Mouse (Mus musculus) macrophage (primary cell): ENCODE data around the gene Gm10160. TPM values are rescaled to one million over a fixed set of nuclear protein-coding genes. Genes with fewer than 3 reads are reported as not detected.

Experiments used
- H3K27ac ChIP-seq: fragments of 350-480 bp; formaldehyde crosslinking; 2 replicates; pipeline ENCODE4 v1.9.0; 2021
- H3K36me3 ChIP-seq: fragments of 350-480 bp; formaldehyde crosslinking; 2 replicates; pipeline ENCODE4 v1.9.0; 2021; ENCODE audit errors: inconsistent target
- H3K4me3 ChIP-seq: fragments of 350-480 bp; formaldehyde crosslinking; 2 replicates; pipeline ENCODE4 v1.9.0; 2021; ENCODE audit errors: inconsistent target
- H3K79me2 ChIP-seq: fragments of 350-480 bp; formaldehyde crosslinking; 2 replicates; pipeline ENCODE4 v1.9.0; 2021; ENCODE audit errors: inconsistent target
- WGBS: methylation state at CpG from one replicate; pipeline ENCODE4 v1.1.7; 2026; ENCODE audit warnings: inconsistent platforms; ENCODE audit not compliant: missing documents; 5-methylcytosine and 5-hydroxymethylcytosine counted together
- polyA plus RNA-seq: library from polyadenylated mRNA; stranded (reverse); fragments of 250-400 nt; gene quantifications from 3 replicates; pipeline ENCODE4 v1.2.4, GENCODE M21; 2018; ENCODE audit warnings: inconsistent platforms
- total RNA-seq, 78 experiments: library from RNA; depleted of rRNA; stranded (reverse); fragments of 250-400 nt; gene quantifications; 1 replicate in 9 of 78; 2 replicates in 24 of 78; 3 replicates in 43 of 78; 4 replicates in 2 of 78; pipeline ENCODE4 v1.2.4; 2018; ENCODE audit warnings: inconsistent platforms in 56 of 78

Gm10160 gene
- not detected for total RNA-seq (2018; cell fraction: chromatin; rRNA removed)
- not detected for total RNA-seq (2018; cell fraction: cytosol; rRNA removed)
- not detected for total RNA-seq (2018; cell fraction: nucleus; rRNA removed)
- polyA plus RNA-seq: not detected in 3 replicates

DNA sequence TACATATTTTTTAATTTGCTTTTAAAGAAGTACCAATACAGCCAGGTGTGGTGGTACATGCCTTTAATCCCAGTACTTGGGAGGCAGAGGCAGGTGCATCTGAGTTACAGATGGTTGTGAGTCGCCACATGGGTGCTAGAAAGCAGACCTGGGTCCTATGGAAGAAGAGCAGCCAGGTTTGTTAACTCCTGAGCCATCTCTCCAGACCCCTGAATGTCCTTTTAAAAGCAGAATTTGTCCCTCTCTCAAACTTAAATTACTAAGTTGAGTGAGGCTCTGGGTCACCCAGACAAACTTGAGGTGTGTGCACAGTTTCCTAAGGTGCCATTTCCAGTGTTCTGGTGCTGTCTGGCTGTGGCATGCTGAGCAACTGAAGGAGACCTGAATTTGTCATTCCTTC, at the start of gene Gm10160:
Gene Gm10160 (minus strand): TSS at position 101 of the 400 bp plus-strand sequence.
- no peaks in the 10 kb centered on the region for H3K36me3 ChIP-seq
- H3K4me3 ChIP-seq: peak within 1 kb of the TSS; percentile 18
- H3K27ac ChIP-seq: peak within 1 kb of the TSS; percentile 90
- 90% methylated on average over 1 of the region's 1 CpGs for WGBS
- H3K79me2 ChIP-seq: peaks cover 5% of the 10 kb centered on the region; the same call in 1 of the 2 replicates

DNA sequence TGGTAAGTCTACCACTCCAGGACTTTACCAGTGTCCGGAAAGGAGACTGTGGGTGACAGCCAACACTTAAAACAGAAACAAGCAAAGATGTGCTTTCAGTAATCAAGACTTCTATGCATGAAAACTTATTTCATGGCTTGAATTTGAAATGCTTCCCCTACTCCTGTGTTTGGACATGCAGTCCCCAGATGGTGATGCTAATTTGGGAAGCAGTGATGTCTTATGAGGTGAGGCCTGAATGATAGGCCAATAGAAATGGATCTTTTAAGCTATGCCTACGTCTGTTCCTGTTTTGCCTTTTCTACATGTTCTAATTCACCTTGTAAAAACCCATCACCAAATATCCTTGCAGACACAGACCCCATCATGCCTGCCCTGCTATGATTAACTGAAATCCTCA, 49.3 kb upstream of the Gm10160 start:
- Histone ChIP-seq H3K4me3 (no peak overlapping the region), H3K79me2 (no peaks in the 10 kb centered on the region), H3K36me3 (no peaks in the 10 kb centered on the region), H3K27ac (no peak overlapping the region)
- WGBS: 96% methylated on average over 2 of the region's 2 CpGs

DNA sequence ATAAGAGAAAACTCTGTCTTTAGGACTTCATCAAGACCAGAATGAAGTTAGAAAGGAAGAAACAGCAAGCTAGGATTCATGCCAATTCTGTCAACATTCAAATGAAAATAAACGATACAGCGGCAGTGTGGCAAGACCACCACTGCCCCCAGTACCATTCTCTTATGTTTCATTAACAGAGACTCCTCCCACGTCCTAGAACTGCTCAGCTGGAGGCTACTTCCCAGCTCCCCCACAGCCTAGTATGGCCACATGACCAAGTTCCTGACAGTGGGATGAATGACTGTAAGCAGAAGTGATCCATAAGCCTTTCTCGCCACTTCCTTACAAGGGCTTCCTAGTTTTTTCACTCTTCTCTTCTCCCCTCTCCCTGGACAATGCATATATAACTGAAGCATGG, 48.5 kb upstream of the Gm10160 start:
- 56% methylated on average over 4 of the region's 4 CpGs for WGBS
- Histone ChIP-seq H3K27ac (no peak overlapping the region), H3K36me3 (no peaks in the 10 kb centered on the region), H3K4me3 (no peak overlapping the region), H3K79me2 (no peaks in the 10 kb centered on the region)

DNA sequence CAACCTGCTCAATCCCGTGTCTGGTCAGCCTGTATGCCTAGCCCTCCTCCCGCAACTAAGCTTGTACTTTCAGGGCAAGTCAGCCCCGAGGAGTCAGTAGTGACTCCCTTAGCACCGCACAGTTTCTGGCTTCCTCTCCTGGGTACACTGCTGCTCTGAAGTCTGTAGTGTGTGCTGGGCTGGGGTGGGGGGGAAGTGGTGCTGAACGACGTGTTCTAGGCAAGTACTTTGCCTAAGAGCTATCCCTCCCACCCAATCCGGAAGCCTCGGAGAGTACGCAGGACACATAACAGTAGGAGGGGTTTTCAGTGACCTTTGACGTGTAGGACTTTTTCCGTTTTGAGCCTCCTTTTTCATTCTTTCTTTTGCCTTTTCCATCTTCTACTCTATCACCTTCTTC, 43.8 kb upstream of the Gm10160 start:
- H3K4me3 ChIP-seq: no peak overlapping the region
- WGBS: 92% methylated on average over 11 of the region's 11 CpGs
- H3K36me3 ChIP-seq: no peaks in the 10 kb centered on the region
- H3K27ac ChIP-seq: no peak overlapping the region
- no peaks in the 10 kb centered on the region for H3K79me2 ChIP-seq

DNA sequence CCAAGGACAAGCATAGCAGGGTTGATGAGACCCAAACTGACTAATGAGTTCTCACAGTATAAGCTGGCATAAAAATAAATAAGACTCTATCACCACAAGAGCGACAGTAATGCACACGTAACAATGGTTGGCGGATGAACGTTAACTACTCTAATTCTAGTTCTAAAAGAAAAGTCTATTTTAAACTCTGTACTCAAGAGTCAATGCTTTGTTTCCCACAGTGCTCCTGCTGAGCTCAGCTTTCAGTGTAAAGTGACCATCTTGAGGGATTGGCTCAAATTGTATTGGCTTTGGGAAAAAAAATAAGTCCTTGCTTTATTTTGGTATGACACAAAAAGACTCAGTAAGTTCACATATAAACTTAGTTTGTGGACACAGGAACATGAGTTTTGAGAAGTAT, 29.5 kb upstream of the Gm10160 start:
- peaks cover 60% of the 10 kb centered on the region for H3K36me3 ChIP-seq
- no peak overlapping the region for H3K4me3 ChIP-seq
- H3K27ac ChIP-seq: no peak overlapping the region
- H3K79me2 ChIP-seq: no peaks in the 10 kb centered on the region
- 97% methylated on average over 4 of the region's 4 CpGs for WGBS

DNA sequence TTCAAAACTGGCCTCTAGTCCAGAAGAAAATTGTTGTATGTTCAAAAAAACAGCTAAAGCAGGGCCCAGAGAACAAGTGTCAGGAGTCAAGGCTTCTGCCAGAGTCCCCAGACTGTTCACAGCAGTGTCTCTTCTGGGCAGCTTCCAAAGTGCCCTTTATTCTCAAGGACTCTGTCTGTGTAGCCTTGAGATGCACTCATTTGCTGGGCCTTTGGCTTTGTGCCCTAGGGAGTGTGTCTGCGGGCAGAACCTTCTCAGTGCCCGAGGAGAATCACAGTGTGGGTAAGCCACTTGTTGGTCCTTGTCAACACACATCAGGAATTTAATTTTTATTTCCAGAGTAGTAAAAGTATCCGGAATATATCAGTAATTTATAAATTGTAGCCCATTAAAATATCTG, 26.0 kb upstream of the Gm10160 start:
- Histone ChIP-seq H3K27ac (no peak overlapping the region), H3K4me3 (no peak overlapping the region), H3K36me3 (peaks cover 81% of the 10 kb centered on the region), H3K79me2 (no peaks in the 10 kb centered on the region)
- WGBS: 93% methylated on average over 3 of the region's 3 CpGs

DNA sequence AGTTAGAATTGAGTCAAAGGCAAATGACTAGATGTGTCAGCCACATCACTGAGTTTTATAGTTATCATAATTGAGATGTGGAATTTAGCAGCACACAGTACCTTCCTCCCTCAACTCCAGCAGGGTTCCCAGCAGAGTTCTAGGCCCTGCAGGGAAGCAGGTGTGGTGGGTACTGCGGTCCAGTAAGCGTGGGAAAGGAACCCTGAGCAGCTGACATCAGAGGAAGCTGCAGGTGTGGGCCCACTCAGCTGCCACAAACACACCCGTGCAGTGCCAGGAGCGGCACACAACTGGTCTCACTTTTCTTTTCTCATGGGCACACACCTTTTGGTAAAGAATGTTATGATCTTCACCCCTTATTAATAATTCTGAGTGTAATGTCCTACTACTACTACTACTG, 25.2 kb upstream of the Gm10160 start:
- Histone ChIP-seq H3K27ac (no peak overlapping the region), H3K79me2 (no peaks in the 10 kb centered on the region), H3K36me3 (peaks cover 82% of the 10 kb centered on the region), H3K4me3 (no peak overlapping the region)
- 88% methylated on average over 4 of the region's 4 CpGs for WGBS

DNA sequence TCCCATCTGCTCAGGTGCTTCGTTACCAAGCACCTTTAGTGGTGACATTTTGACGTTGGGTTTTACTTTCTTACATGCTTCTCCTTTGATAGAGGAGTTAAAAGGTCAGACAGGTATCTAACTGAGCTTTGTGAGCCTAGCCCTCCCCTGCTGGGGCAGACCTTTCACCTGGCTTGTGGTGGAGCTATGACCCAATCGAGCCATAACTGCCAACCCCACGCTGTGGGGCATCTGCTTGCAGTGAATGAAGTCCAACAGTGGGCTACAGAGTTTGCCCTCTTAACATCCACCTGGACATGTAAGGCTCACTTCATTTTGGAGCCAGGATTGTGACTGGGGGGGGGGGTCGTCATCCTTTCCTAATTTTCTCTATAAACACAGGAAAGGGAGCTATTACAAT, 24.7 kb upstream of the Gm10160 start:
- 95% methylated on average over 5 of the region's 5 CpGs for WGBS
- H3K27ac ChIP-seq: no peak overlapping the region
- no peak overlapping the region for H3K4me3 ChIP-seq
- H3K36me3 ChIP-seq: peaks cover 83% of the 10 kb centered on the region
- no peaks in the 10 kb centered on the region for H3K79me2 ChIP-seq

DNA sequence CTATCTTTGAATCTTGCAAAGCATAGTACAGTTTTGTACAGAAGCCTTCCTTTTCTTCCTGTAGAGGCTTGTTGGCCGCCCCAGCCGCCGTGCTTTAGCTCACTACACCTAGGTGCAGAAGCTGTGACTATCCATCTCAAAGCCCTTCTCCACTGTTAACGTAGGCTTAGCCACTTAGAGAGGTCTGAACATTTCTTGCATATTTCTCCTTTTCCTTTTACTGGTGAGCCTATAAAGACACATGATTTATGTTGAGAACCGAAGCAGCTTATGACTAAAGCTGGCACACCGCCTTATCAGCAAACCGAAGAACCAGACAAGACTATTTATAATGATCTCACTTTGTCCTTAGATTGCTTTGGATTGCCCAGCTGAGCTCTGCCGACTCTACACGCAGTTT, 19.8 kb upstream of the Gm10160 start:
- WGBS: 87% methylated on average over 9 of the region's 9 CpGs
- Histone ChIP-seq H3K79me2 (no peaks in the 10 kb centered on the region), H3K36me3 (peaks cover 72% of the 10 kb centered on the region), H3K4me3 (no peak overlapping the region), H3K27ac (no peak overlapping the region)

DNA sequence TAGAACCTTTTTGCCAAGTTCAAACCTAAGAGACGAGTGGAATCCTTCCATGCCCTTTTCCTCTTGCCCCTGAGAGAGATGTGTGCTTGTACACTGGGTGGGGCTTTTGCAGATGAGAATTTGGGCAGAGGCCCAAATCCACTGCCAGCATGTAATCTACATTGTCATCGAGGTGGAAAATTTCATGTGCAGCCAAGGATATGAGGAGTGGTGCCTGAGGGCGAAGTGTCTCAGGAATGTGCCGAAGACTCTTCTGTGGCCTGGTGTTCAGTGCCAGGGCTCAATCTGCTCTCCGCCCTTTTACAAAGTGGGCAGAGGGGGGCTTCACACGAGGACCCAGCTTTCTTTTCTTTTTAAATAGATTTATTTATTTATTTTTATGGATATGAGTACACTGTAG, 19.0 kb upstream of the Gm10160 start:
- Histone ChIP-seq H3K27ac (no peak overlapping the region), H3K36me3 (peaks cover 77% of the 10 kb centered on the region), H3K4me3 (no peak overlapping the region), H3K79me2 (peaks cover 6% of the 10 kb centered on the region; the same call in 1 of the 2 replicates)
- 96% methylated on average over 6 of the region's 6 CpGs for WGBS

DNA sequence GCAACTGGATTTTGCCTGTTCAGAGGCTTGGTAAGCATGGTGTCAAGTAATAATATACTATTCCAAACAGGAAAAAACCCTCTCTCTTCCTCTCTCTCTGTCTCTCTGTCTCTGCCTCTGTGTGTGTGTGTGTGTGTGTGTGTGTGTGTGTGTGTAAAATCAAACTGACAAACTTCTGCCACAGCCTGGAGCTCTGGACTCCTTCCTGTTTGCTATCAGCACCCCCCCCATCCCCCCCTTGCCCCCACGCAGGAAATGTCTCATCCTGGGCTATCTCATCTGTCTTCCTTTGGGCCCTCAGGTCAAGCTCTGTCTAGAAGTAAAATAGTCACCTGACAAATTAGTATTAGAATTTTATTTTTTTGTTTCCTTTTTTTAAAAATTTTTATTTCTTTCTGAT, 18.2 kb upstream of the Gm10160 start:
- Histone ChIP-seq H3K36me3 (peaks cover 80% of the 10 kb centered on the region), H3K27ac (no peak overlapping the region), H3K4me3 (no peak overlapping the region), H3K79me2 (peaks cover 13% of the 10 kb centered on the region; the same call in 1 of the 2 replicates)
- no CpG with 5 or more reads among the region's 1 CpGs for WGBS

DNA sequence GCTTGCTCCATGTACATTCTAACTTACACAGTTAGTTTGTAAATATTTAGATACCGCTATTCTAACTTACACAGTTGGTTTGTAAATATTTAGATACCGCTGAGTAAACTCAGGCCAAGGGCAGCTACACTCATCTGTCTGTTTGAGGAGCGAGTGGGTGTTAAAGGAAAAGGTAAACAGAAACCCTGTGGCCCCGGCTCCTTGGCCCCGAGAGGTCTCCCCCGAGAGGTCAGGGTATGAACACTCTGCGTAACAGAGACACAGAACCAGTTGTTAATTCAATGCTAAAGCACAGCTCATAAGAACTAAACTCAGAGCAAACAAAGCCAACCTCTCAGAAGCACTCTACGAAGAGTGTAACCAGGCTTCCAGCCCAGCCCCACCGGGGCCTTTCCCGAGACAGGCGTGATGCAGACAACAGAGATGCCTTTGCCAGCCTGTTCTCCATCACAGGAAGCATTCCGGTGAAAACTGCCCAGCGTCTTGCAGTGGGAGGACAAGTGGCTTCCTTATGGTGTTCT, 17.0 kb upstream of the Gm10160 start:
- Histone ChIP-seq H3K4me3 (no peak overlapping the region), H3K36me3 (peaks cover 77% of the 10 kb centered on the region), H3K79me2 (peaks cover 26% of the 10 kb centered on the region; the same call in 1 of the 2 replicates), H3K27ac (no peak overlapping the region)
- WGBS: 94% methylated on average over 13 of the region's 13 CpGs

DNA sequence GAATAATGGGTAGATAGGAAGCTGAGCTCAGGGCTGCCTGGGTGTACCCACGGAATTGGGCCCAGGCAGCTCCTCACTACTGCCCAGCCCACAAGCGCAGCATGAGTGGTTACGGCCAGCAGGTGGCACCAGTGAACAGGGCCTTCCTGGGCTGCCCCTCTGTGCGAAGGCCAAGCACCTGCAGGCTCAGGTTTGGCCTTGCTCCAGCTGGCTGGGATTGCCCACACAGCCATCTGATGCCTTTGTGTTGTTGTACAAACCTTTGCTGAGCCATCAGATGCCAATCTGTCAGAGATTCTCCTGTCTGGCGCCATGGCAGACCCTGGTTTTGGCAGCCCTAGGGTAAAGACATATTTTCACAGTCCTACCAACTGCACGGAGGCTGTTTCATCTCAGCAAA, 12.6 kb upstream of the Gm10160 start:
- H3K4me3 ChIP-seq: no peak overlapping the region
- WGBS: 46% methylated on average over 6 of the region's 6 CpGs

DNA sequence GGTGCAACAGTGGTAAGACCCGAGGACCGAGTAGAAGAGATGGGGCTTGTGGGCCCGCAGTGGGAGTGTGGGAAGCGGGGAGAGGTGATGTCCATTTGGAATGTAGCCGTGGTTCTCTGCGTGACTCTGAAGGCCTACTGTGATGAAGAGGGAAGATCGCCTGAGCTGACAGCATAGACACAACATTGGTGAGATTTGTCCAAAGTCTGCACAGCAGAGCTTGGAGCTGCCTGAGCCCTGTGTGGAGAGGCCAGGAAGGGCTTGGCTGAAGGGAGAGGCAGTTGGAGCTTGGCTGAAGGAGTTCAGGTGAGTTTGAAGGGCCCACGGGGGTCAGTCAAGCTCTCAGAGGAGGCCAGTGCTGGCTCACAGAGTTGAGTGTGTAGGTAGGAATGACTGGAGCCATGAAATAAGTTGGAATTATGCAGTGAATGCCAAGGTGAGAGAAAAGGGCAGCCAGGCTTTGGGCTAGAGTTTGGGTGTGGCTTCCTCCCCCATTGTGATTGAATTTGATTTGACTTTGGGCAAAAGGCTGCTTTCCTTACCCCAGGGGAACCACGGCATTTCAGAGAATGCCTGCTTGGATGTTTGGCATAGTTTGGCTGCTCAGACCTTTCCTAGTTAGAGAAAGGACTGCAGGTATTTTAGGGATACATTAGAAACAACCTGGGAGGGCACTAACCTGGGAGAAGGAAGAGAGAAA, 11.8 kb upstream of the Gm10160 start:
- Histone ChIP-seq H3K27ac (no peak overlapping the region), H3K4me3 (no peak overlapping the region), H3K79me2 (peaks cover 76% of the 10 kb centered on the region), H3K36me3 (peaks cover 69% of the 10 kb centered on the region)
- 89% methylated on average over 9 of the region's 9 CpGs for WGBS

More for the DNA sequence above, 12.6 kb upstream of the Gm10160 start:
- peaks cover 69% of the 10 kb centered on the region for H3K79me2 ChIP-seq
- H3K36me3 ChIP-seq: peaks cover 77% of the 10 kb centered on the region
- no peak overlapping the region for H3K27ac ChIP-seq

DNA sequence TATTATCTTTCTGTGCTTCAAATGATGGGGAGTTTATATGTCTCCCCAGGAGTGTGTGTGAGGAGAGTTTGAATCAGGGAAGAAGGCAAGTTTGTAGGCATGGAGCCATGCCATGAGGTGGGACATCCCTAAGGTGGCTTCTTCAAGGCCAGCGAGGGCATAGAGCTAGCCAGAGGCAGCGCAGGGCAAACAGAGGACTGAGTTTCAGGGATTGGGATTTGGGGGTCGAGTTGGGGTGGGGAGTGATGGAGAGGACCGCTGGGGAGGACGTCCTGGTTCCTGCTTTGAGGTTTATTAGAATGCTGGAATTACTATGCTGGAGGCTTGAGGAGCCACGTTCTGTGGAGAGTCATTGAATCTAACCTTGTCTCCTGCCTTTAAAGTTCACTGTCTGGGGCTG, 10.3 kb upstream of the Gm10160 start:
- Histone ChIP-seq H3K79me2 (peaks cover 91% of the 10 kb centered on the region), H3K4me3 (no peak overlapping the region), H3K36me3 (peaks cover 55% of the 10 kb centered on the region), H3K27ac (no peak overlapping the region)
- WGBS: 95% methylated on average over 6 of the region's 6 CpGs
